Mouse (Mus musculus) CH12F3 (cell line): Measurements from ENCODE around the gene Pgap1.

Source experiments
- in situ Hi-C: fragments of 300-500 bp; cut with MboI; formaldehyde crosslinking; loops from 2 replicates; pipeline ENCODE4 v1.14.3; 2020; ENCODE audit warnings: low sequenced_read_pairs

Pgap1 gene

GRCm38 (mm10) chr1:54557301-54558229 is at the start of gene Pgap1:
Pgap1 (minus strand) TSS chr1:54557684.
- in situ Hi-C loops = no loop called here

GRCm38 (mm10) chr1:54606936-54607335 is 49.5 kb upstream of the Pgap1 start:
- in situ Hi-C loops = no loop called here

- in situ Hi-C loops = no loop called here
Measured at GRCm38 (mm10) chr1:54601692-54602091, 44.2 kb upstream of the Pgap1 start.

GRCm38 (mm10) chr1:54600275-54600674 is 42.8 kb upstream of the Pgap1 start:
- in situ Hi-C loops = no loop called here

DNA sequence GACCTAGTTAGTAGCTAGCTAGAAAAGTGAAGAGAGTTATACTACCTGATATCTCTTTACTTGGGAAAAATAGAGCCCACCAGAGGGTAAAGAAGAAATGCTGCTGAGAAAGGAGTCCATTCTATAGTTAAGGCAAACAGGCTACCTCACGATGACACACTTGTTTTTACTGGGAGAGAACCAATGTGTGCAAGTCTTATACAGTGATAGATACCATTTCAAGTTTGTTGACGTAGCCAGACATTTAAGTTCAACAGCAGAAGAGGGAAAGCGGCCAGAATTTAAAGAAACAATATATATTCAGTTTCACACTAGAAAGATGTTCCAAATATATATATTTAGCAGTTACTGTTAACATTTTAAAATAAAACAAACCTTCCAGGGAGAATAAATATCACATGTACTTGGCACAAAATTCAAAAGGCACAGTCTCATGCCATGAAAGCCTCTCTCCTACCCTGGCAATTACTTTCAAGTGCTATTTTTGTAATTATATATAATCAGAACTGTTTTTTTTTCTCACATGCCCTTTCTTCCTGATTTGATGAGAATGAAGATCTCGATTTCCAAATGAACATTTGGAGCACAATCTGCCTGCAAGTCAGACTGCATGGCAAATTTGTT is 40.2 kb upstream of the Pgap1 start:
- in situ Hi-C loops = no loop called here

GRCm38 (mm10) chr1:54596151-54596550 is 38.7 kb upstream of the Pgap1 start:
- in situ Hi-C loops = no loop called here

GRCm38 (mm10) chr1:54587076-54587475 is 29.6 kb upstream of the Pgap1 start:
- in situ Hi-C loops = no loop called here

- in situ Hi-C loops = no loop called here
Measured at GRCm38 (mm10) chr1:54585971-54586555, 28.6 kb upstream of the Pgap1 start.

GRCm38 (mm10) chr1:54585278-54585846 is 27.9 kb upstream of the Pgap1 start:
- in situ Hi-C loops = no loop called here

DNA sequence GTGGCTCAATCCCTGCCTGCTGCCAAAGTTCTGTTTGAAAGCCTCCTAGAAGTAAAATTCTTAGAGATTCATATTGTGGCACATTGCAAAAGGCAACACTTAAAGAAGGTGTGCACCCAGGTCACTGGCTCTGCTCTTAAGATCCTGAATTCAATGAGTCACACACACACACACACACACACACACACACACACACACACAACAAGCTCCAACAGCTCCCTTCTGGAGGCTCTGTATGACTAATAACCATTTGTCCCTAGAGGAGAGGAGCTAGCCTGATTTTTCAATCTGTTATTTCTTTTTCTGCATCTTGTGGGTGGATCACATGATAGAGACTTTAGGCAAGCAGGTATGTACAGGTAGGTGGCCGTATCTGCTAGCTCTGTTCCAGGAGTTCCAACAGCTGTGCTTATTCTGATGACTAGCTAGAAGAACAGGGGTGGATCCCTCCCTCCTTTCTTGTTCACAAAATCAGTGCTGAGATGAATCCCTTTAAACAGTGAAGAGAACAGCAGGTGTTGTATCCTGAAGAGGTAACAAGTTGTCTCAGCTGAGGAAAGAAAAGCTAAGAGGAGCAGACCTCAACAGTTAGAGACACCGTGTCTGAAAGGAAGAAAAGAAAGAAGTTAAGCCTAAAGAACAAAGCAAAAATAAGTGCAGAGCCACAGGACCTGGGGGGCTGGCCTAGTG is 27.2 kb upstream of the Pgap1 start:
- in situ Hi-C loops = no loop called here

DNA sequence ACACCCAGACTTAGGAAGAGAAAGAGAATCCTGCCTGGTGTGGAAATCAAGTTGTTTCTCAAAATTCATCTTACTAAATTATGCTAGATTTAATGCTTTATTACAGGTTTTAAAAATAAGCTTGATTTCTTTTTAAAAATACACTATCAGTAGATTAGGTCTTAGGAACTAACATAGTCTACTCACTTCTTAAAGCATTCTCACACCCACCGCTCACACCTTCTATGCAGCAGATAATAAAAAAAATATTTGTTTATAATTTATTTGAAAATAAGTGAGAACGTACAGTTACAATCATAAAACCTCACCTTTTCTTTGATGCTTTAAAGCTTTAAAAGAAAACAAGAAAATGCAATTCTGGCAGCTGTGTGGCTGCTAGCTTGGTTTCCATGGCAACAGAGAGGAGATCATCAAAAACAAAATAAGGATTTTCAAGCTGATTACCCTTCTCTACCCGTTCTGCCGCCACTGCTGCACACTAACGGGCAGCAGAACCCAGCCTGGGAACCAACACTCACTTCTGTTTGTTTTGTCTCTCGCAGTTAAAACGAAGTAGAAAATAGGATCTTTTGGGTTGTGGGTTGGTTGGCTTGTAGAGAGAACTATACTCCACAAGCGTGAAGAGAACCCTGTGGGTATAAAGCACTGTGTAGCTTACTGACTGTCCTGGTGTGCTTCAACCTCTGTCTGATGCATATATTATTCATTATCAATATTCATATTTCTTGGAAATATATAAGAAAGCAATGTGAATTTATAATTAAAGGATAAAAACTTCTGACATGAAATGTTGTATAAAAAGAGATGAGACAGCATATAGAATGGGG is 21.1 kb upstream of the Pgap1 start:
- in situ Hi-C loops = no loop called here

- in situ Hi-C loops = no loop called here
Measured at GRCm38 (mm10) chr1:54569102-54569501, 11.6 kb upstream of the Pgap1 start.

DNA sequence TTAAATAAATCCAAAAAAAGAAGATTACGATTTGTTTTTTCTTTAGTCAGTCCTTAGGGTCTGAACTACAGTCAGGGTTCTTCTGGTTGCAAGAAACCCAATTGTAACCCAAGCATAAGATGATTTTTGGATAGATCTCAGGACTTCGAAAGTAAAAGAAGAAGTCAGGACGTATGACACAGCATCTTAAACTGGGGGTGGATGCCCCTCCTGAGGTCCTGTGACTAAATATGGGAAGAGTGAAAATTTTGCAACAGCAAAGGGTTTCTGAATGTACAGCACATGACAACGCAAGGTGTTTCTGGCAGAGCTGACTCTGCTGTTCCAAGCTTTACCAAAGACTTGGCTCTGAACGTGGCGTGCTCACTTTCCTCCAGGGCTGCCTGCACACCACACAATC is 6.4 kb upstream of the Pgap1 start:
- in situ Hi-C loops = no loop called here

- in situ Hi-C loops = no loop called here
Measured at GRCm38 (mm10) chr1:54556586-54557221, 780 bp downstream of the Pgap1 start.

- in situ Hi-C loops = no loop called here
Measured at GRCm38 (mm10) chr1:54555364-54556140, 1.9 kb downstream of the Pgap1 start.

DNA sequence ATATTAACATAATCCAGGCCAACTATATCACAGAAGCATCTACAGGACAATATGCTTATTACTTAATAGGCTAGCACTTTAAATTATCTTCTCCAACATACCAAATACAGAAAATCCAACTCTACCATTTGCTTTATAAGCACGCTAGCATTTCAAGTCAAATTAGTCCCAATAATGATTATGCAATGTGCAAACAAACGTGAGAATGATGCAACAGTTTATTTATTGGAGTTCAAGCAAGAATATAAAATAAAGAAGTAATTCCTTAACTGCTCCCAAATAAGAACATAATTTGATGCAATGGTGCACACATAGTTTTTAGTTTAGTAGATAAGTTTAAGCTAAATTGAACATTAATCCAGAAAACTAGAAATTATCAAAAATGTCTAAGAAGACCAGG is 4.9 kb downstream of the Pgap1 start:
- in situ Hi-C loops = no loop called here

DNA sequence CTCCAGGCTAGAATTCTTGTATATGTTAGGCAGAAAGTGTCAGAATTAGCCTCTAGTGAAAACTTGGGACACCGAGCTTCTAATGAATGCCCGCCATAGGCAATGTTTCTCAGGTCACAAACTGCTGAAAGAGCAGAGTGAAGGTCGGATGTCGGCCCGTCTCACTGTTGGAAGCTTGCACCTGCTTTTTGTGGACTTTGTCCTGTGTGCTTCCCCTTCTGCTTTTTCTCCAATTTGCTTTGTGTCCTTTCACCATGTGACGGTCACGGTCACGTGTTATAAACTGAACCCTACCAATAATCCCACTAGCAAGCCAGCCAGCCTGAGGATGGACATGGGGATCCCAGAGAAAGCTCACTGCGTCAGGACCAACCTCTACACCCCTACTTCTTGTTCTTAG is 12.3 kb downstream of the Pgap1 start:
- in situ Hi-C loops = no loop called here

DNA sequence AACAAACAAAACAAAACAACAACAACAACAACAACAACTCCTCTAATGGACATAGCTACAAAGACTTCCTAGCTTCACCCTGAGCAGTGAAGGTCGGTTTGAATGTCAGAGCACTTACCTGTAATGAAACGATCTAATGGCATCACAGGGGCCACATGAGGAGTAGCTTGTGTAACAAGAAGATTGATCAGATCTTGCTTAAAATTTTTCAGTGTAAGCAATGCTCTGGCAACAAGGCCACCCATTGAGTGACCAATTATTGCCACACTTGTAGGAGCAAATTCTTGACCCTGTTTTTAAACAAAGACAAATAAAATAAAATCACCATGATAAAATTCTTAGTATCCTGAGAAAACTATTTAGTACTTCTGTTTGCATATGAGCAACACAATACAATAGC is 14.6 kb downstream of the Pgap1 start:
- in situ Hi-C loops = no loop called here

GRCm38 (mm10) chr1:54531170-54531569 is 26.3 kb downstream of the Pgap1 start:
- in situ Hi-C loops = no loop called here
